Mouse (Mus musculus): ENCODE results near the gene Gm49395.

GRCm38 (mm10) chr13:115089395-115090025, 12.2 kb downstream of the Gm49395 start:
- TF ChIP-seq CTCF (IDR thresholded peaks at IDR 0.05; ENCODE audit: low read depth) (no peak), EP300 (IDR thresholded peaks at IDR 0.05; ENCODE audit: low read depth) (no peak)
